Mouse (Mus musculus) urinary bladder, postnatal 25 days (tissue): ENCODE measurements around the gene Hnrnpr.
A peak's percentile ranks its signal among the peaks of the same experiment; 100 is the strongest.

Experiments used
- DNase-seq: peaks from one replicate; pipeline ENCODE4 v3.0.0; 2022; ENCODE audit warnings: low spot score

Hnrnpr gene

GRCm38 (mm10) chr4:136310229-136311041 is at the start of gene Hnrnpr:
Gene Hnrnpr, plus strand, starts transcription at chr4:136310942.
- DNase-seq: peak; percentile 99

- no peak for DNase-seq
Measured at GRCm38 (mm10) chr4:136261912-136262311, 48.8 kb upstream of the Hnrnpr start.

GRCm38 (mm10) chr4:136263555-136263954 is 47.2 kb upstream of the Hnrnpr start:
- no peak for DNase-seq

GRCm38 (mm10) chr4:136266716-136267343 is 43.9 kb upstream of the Hnrnpr start:
- no peak for DNase-seq

- no peak for DNase-seq
Measured at GRCm38 (mm10) chr4:136268912-136269311, 41.8 kb upstream of the Hnrnpr start.

GRCm38 (mm10) chr4:136270648-136271047 is 40.1 kb upstream of the Hnrnpr start:
- no peak for DNase-seq

- no peak for DNase-seq
Measured at GRCm38 (mm10) chr4:136281097-136281496, 29.6 kb upstream of the Hnrnpr start.

- DNase-seq: no peak
Measured at GRCm38 (mm10) chr4:136281611-136282010, 29.1 kb upstream of the Hnrnpr start.

- DNase-seq: no peak
Measured at GRCm38 (mm10) chr4:136282621-136283480, 27.9 kb upstream of the Hnrnpr start.

- DNase-seq: no peak
Measured at GRCm38 (mm10) chr4:136283783-136284182, 27.0 kb upstream of the Hnrnpr start.

- DNase-seq: peak; percentile 48
Measured at GRCm38 (mm10) chr4:136284455-136284854, 26.3 kb upstream of the Hnrnpr start, which contains the start of gene Zfp46. Gene Zfp46, plus strand, starts transcription at chr4:136284683.

- no peak for DNase-seq
Measured at GRCm38 (mm10) chr4:136284891-136285290, 25.9 kb upstream of the Hnrnpr start.

GRCm38 (mm10) chr4:136285348-136285810 is 25.4 kb upstream of the Hnrnpr start:
- peak; percentile 78 for DNase-seq

GRCm38 (mm10) chr4:136285811-136286371 is 24.9 kb upstream of the Hnrnpr start:
- DNase-seq: peak; percentile 86

- DNase-seq: no peak
Measured at GRCm38 (mm10) chr4:136289918-136290780, 20.6 kb upstream of the Hnrnpr start.

- DNase-seq: no peak
Measured at GRCm38 (mm10) chr4:136290781-136291595, 19.8 kb upstream of the Hnrnpr start.

- no peak for DNase-seq
Measured at GRCm38 (mm10) chr4:136291692-136292091, 19.1 kb upstream of the Hnrnpr start.

- no peak for DNase-seq
Measured at GRCm38 (mm10) chr4:136295941-136296340, 14.8 kb upstream of the Hnrnpr start.

- no peak for DNase-seq
Measured at GRCm38 (mm10) chr4:136302462-136302861, 8.3 kb upstream of the Hnrnpr start.

- DNase-seq: no peak
Measured at GRCm38 (mm10) chr4:136304181-136304580, 6.6 kb upstream of the Hnrnpr start.
